Mouse (Mus musculus) testis, adult 2 months (tissue): Measurements from ENCODE around the gene Wnk2. TPM values are rescaled to one million over a fixed set of nuclear protein-coding genes. Genes with fewer than 3 reads are reported as not detected.

Source experiments
- H3K27ac ChIP-seq: fragments of 200-500 bp; 2 replicates; pipeline ENCODE4 v1.5.1; 2012; ENCODE audit warnings: low read depth, low read length; ENCODE audit not compliant: control insufficient read depth, insufficient read depth
- H3K27me3 ChIP-seq: fragments of 200-500 bp; 2 replicates; pipeline ENCODE4 v1.6.1; 2012; ENCODE audit warnings: mild to moderate bottlenecking, low read length, moderate library complexity; ENCODE audit not compliant: control insufficient read depth, insufficient read depth
- H3K36me3 ChIP-seq: fragments of 200-500 bp; 2 replicates; pipeline ENCODE4 v1.6.1; 2012; ENCODE audit warnings: mild to moderate bottlenecking, low read length; ENCODE audit not compliant: control insufficient read depth, insufficient read depth
- H3K4me1 ChIP-seq: fragments of 200-500 bp; 2 replicates; pipeline ENCODE4 v1.6.1; 2012; ENCODE audit warnings: low read length; ENCODE audit not compliant: control insufficient read depth, insufficient read depth
- H3K4me3 ChIP-seq: fragments of 200-500 bp; 2 replicates; pipeline ENCODE4 v1.5.1; 2012; ENCODE audit warnings: low read depth, mild to moderate bottlenecking, low read length, moderate library complexity, mixed read lengths; ENCODE audit not compliant: control insufficient read depth
- CTCF ChIP-seq: fragments of 200-500 bp; IDR thresholded peaks from 2 replicates; pipeline ENCODE4 v1.5.1; 2012; ENCODE audit warnings: low read depth, mild to moderate bottlenecking, inconsistent platforms, low read length, moderate library complexity; ENCODE audit not compliant: control insufficient read depth, insufficient read depth, insufficient replicate concordance
- POLR2A ChIP-seq: fragments of 200-500 bp; IDR thresholded peaks from 2 replicates; pipeline ENCODE4 v1.6.1; 2012; ENCODE audit warnings: low read depth, mild to moderate bottlenecking, inconsistent platforms, low read length, moderate library complexity; ENCODE audit not compliant: control insufficient read depth
- polyA plus RNA-seq: library from polyadenylated mRNA; depleted of rRNA; stranded (reverse); fragments of >200 nt; gene quantifications from 2 replicates; pipeline ENCODE4 v1.2.3, GENCODE M21; 2012

Wnk2 gene
- polyA plus RNA-seq, 1 experiment: 1.0 TPM

- no peak for TF ChIP-seq POLR2A
- no peak for TF ChIP-seq CTCF
- H3K4me3 ChIP-seq: no peak overlapping the region
- no peaks in the 10 kb centered on the region for H3K36me3 ChIP-seq
- no peak overlapping the region for H3K27ac ChIP-seq
- peaks cover 25% of the 10 kb centered on the region for H3K4me1 ChIP-seq
- no peaks in the 10 kb centered on the region for H3K27me3 ChIP-seq
Observed at GRCm38 (mm10) chr13:49175509-49175908, 27.7 kb upstream of the Wnk2 start.

GRCm38 (mm10) chr13:49172971-49173596 lies 25.3 kb upstream of the Wnk2 start:
- no peak overlapping the region for H3K4me3 ChIP-seq
- no peaks in the 10 kb centered on the region for H3K27me3 ChIP-seq
- H3K4me1 ChIP-seq: peaks cover 25% of the 10 kb centered on the region
- H3K36me3 ChIP-seq: no peaks in the 10 kb centered on the region
- TF ChIP-seq CTCF: peak; percentile 96
- TF ChIP-seq POLR2A: no peak
- H3K27ac ChIP-seq: no peak overlapping the region

DNA sequence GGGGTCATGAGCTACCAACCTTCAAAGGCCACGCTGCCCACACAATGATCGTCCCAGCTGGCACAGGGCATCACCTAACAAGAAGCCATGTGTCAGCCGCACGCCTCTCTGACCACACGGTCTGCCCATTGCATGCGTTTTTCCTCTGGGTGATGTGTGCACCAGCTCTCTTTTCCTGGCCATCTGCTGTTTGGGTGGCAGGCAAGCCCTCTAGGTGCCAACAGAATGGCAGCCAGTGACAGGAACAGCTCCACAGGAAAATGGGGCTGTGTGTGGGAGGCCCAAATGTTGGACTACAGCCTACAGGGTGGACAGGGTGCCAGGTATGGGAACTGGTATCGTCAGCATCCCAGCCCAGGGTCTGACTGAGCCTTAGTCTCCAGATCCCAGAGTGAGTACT lies 24.5 kb upstream of the Wnk2 start:
- Histone ChIP-seq H3K36me3 (no peaks in the 10 kb centered on the region), H3K27ac (no peak overlapping the region)
- TF ChIP-seq POLR2A (no peak), CTCF (no peak)

GRCm38 (mm10) chr13:49171729-49172128 lies 23.9 kb upstream of the Wnk2 start:
- H3K36me3 ChIP-seq: no peaks in the 10 kb centered on the region
- no peak overlapping the region for H3K27ac ChIP-seq
- no peak for TF ChIP-seq POLR2A
- TF ChIP-seq CTCF: no peak
- H3K27me3 ChIP-seq: no peaks in the 10 kb centered on the region
- H3K4me3 ChIP-seq: no peak overlapping the region
- peaks cover 25% of the 10 kb centered on the region for H3K4me1 ChIP-seq

More for the DNA sequence above, 24.5 kb upstream of the Wnk2 start:
- Histone ChIP-seq H3K27me3 (no peaks in the 10 kb centered on the region), H3K4me1 (peaks cover 25% of the 10 kb centered on the region), H3K4me3 (no peak overlapping the region)

DNA sequence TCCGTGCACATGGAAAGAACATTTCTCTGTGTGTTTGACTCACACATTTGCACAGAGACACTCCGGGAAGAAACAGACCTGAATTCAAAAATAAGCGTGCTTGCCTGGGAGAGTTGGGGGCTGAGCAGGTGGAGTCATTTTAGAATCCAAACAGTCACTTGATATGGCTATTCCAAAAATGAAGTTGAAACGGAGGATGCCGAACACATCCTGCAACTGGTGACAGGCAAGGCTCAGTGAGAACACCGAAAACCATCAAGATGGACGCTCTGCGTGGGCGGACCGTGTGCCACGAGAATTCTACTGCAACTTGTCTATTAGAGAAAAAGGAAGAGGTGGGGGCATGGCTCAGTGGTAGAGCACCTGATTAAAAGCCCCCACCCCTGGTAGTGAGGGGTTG lies 22.8 kb upstream of the Wnk2 start:
- TF ChIP-seq CTCF (no peak), POLR2A (no peak)
- Histone ChIP-seq H3K27ac (peak overlapping the region; percentile 59), H3K4me3 (no peak overlapping the region), H3K27me3 (no peaks in the 10 kb centered on the region), H3K36me3 (no peaks in the 10 kb centered on the region), H3K4me1 (peaks cover 25% of the 10 kb centered on the region)

DNA sequence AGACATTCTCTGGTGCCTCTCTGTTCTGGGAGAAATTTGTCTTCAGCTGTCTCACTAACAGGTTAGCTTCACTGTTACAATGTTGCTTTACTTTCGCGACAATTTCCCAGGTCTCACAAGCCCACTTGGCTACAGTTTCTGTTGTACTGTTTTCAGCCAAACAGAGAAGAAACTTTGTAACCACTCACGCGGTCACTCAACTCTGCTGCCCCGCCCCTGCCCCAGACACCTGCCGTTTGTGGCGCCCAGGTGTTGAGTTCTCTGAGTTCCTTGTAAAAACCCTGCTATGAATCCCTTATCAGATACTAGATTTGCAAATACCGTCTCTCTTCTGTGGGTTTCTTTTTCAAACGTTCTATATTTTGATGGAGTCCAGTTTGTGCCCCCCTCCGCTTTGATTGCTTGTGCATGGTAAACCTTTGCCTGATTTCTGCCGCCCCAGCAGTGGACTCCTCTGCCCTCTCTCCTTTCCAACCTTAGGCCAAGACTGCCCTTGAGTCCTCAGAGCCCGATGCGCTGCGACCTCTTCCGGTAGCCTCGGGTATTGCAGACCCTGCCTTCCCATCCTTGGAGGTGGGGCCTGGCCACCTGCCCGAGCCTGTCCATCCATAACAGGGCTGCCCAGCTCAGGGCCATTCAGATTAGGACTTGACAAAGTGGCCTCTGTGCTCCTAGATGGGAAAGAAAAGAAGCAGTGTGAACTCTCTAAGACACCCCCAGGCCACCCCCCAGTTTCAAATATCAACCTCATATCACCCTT lies 21.8 kb upstream of the Wnk2 start:
- Histone ChIP-seq H3K27me3 (no peaks in the 10 kb centered on the region), H3K4me1 (peaks cover 25% of the 10 kb centered on the region), H3K27ac (peak overlapping the region; percentile 23; the same call in 1 of the 2 replicates), H3K36me3 (no peaks in the 10 kb centered on the region), H3K4me3 (no peak overlapping the region)
- no peak for TF ChIP-seq POLR2A
- peak; percentile 98 for TF ChIP-seq CTCF

GRCm38 (mm10) chr13:49167081-49167480 lies 19.3 kb upstream of the Wnk2 start:
- Histone ChIP-seq H3K4me3 (no peak overlapping the region), H3K36me3 (no peaks in the 10 kb centered on the region), H3K27ac (no peak overlapping the region), H3K4me1 (peaks cover 17% of the 10 kb centered on the region), H3K27me3 (no peaks in the 10 kb centered on the region)
- TF ChIP-seq CTCF: no peak
